Mouse (Mus musculus) limb, embryonic 14.5 days (tissue): ENCODE results near the gene Gm4707. TPM values are rescaled to one million over a fixed set of nuclear protein-coding genes. Genes with fewer than 3 reads are reported as not detected.

Experiments used
- ATAC-seq: fragments of 200-750 bp; cut with Nextera tagmentation; 2 replicates; pipeline ENCODE4 v1.8.0; 2017; ENCODE audit warnings: low read depth, moderate number of reproducible peaks, moderate TSS enrichment; ENCODE audit not compliant: low FRiP score
- DNase-seq: peaks from one replicate; pipeline ENCODE4 v3.0.0-alpha.2; 2015; ENCODE audit warnings: low spot score
- H3K27ac ChIP-seq: fragments of 300-500 bp; sonication (generic); replicated peaks from 2 replicates; pipeline ENCODE4 v1.5.1; 2014; ENCODE audit warnings: low read depth, mild to moderate bottlenecking, low read length, moderate library complexity, mixed read lengths
- H3K27me3 ChIP-seq: fragments of 300-500 bp; sonication (generic); 2 replicates; pipeline ENCODE4 v1.6.1; 2014; ENCODE audit warnings: low read length, mixed read lengths; ENCODE audit not compliant: control insufficient read depth, insufficient read depth
- H3K36me3 ChIP-seq: fragments of 300-500 bp; sonication (generic); 2 replicates; pipeline ENCODE4 v1.6.1; 2014; ENCODE audit warnings: mild to moderate bottlenecking, low read length, moderate library complexity, mixed read lengths; ENCODE audit not compliant: control insufficient read depth, insufficient read depth
- H3K4me1 ChIP-seq: fragments of 300-500 bp; sonication (generic); 2 replicates; pipeline ENCODE4 v1.6.1; 2014; ENCODE audit warnings: antibody characterized with exemption, low read length, mixed read lengths; ENCODE audit not compliant: control insufficient read depth, insufficient read depth
- H3K4me2 ChIP-seq: fragments of 300-500 bp; sonication (generic); replicated peaks from 2 replicates; pipeline ENCODE4 v1.6.1; 2014; ENCODE audit warnings: low read depth, mild to moderate bottlenecking, low read length, moderate library complexity; ENCODE audit not compliant: severe bottlenecking
- H3K4me3 ChIP-seq: fragments of 300-500 bp; sonication (generic); replicated peaks from 2 replicates; pipeline ENCODE4 v1.5.1; 2014; ENCODE audit warnings: low read length
- H3K9ac ChIP-seq: fragments of 300-500 bp; sonication (generic); 2 replicates; pipeline ENCODE4 v1.6.1; 2014; ENCODE audit warnings: mild to moderate bottlenecking, low read depth, low read length, moderate library complexity; ENCODE audit not compliant: severe bottlenecking
- H3K9me3 ChIP-seq: fragments of 300-500 bp; sonication (generic); 2 replicates; pipeline ENCODE4 v1.6.1; 2016; ENCODE audit warnings: low read length; ENCODE audit not compliant: control insufficient read depth
- POLR2A ChIP-seq: fragments of 200-500 bp; IDR thresholded peaks from 2 replicates; pipeline ENCODE4 v1.8.0; 2012; ENCODE audit warnings: inconsistent platforms, mild to moderate bottlenecking, moderate library complexity, borderline replicate concordance; ENCODE audit not compliant: insufficient read depth, insufficient read length; ENCODE audit errors: extremely low read depth
- WGBS: fragments of 180-500 bp; shearing (Covaris S2); extraction: QIAGEN DNeasy Blood & Tissue Kit; methylation state at CpG from one replicate; pipeline ENCODE4 v1.1.7; 2014; 5-methylcytosine and 5-hydroxymethylcytosine counted together
- polyA plus RNA-seq, 2 experiments: library from polyadenylated mRNA; depleted of rRNA in 1 of 2; stranded (reverse) in 1 of 2; unstranded in 1 of 2; fragments of >200 nt; fragmentation: Nextera tagmentation in 1 of 2; extraction: Ambion mirVana in 1 of 2; gene quantifications; 2 replicates each; pipeline versions ENCODE4 v1.2.1 to v1.2.3; 2012 to 2014

Gm4707 gene
- polyA plus RNA-seq, 2 experiments: 1.1 to 2.0 TPM

DNA sequence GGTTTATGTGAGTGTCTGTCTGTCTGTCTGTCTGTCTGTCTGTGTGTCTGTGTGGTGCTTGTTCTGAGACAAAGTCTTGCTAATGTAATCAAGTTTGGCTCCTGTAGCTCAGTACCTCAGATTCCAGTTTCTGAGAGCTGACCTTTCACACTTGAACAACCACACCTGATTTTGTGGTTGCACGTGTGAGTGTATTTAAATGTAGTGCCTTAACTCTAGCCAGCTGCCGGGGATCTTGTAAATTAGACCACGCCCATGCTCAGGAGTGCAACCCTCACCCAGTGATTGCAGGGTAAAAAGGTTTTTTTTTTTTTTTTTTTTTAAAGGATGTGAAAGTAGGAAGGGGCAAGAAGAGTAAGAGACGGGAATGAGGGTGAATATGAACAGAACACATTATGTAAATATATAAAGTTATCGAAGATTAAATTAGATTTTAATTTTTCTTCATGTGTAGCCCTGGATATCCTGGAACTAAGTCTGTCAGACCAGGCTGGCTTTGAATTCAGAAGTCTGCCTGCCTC lies 19.7 kb upstream of the Gm4707 start:
- Histone ChIP-seq H3K9ac (no peak overlapping the region), H3K27ac (no peak overlapping the region), H3K4me1 (0 out of 2 replicates have a peak, but pooled peaks cover 6% of the 10 kb centered on the region), H3K36me3 (no peaks in the 10 kb centered on the region), H3K4me3 (no peak overlapping the region), H3K9me3 (no peaks in the 10 kb centered on the region), H3K4me2 (no peak overlapping the region), H3K27me3 (no peaks in the 10 kb centered on the region)
- DNase-seq: no peak
- no peak for ATAC-seq
- 34% methylated on average over 5 of the region's 5 CpGs for WGBS
- no peak for TF ChIP-seq POLR2A

DNA sequence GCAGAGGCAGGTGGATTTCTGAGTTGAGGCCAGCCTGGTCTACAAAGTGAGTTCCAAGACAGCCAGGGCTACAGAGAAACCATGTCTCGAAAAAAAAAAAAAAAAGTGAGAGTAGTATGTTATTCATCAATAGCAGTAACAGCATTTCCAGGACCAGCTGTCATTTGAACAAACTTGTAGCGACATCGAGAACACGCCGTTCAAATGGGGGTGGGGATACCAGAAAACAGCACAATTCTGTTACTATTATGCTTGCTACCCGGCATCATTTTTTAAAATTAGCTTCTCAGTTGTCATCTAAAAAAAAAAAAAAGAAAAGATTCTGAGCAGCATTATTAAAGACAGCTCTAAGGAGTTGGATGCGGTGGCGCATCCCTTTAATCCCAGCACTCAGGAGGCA lies 17.8 kb upstream of the Gm4707 start:
- H3K27ac ChIP-seq: no peak overlapping the region
- ATAC-seq: no peak

DNA sequence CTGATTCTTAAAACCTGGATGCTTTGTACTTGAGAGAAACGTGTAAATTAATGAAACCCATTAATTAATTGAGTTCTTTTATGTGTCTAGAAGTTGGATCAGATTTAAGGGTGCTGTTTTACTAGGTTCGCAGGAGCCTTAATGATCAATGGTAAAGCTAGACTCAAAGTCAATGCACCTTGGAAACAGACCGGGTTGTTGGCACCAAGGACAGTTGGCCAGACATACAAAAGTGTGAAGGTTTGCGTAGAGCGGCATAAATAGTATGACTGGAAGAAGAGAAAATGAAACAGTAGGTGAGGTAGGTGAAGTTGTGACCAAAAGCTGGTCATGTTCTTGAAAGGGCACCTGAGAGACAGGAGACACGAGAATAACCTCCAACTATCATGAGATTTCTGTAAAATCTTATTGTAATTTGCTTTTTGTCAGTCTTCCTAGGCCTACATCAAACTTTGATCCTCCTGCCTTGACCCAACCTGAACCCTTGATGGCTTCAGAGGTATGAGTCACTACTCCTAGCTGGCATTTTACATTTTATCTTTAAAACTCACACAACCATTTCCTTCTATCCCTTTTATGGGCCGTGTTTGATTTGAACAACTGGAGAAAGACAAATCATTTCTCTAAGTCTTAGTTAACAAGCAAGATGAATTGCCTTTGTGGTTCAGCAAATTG lies 16.8 kb upstream of the Gm4707 start:
- Histone ChIP-seq H3K9ac (peak overlapping the region; percentile 95; the same call in 1 of the 2 replicates), H3K27ac (peak overlapping the region; percentile 99), H3K9me3 (no peaks in the 10 kb centered on the region), H3K4me1 (peaks cover 10% of the 10 kb centered on the region), H3K27me3 (no peaks in the 10 kb centered on the region), H3K4me3 (peak overlapping the region; percentile 89), H3K4me2 (peak overlapping the region; percentile 87), H3K36me3 (no peaks in the 10 kb centered on the region)
- ATAC-seq (no peak), DNase-seq (no peak)
- TF ChIP-seq POLR2A: no peak
- 63% methylated on average over 7 of the region's 7 CpGs for WGBS

More for the DNA sequence above, 17.8 kb upstream of the Gm4707 start:
- DNase-seq: no peak
- Histone ChIP-seq H3K9me3 (no peaks in the 10 kb centered on the region), H3K4me1 (peaks cover 10% of the 10 kb centered on the region), H3K27me3 (no peaks in the 10 kb centered on the region), H3K36me3 (no peaks in the 10 kb centered on the region), H3K9ac (no peak overlapping the region), H3K4me2 (no peak overlapping the region), H3K4me3 (no peak overlapping the region)
- TF ChIP-seq POLR2A: no peak
- WGBS: 92% methylated on average over 8 of the region's 8 CpGs

DNA sequence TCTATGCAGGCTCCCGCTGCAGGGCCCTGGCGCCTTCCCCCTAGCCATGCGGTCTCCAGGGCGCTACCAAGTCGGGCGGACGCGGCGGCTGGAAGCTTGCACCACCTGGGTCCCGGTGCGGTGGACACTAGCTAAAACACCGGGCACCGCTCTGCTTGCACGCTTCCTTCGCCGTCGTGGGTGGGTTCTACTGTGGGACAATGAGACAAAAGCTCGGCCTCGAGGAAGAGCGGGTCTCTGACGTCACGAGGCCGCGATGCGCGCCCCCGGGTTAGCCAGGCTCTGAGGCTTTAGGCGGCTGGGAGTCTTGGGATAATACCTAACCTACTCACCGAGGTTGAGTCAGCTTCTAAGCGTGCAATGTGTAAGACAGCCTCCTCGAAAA lies 16.0 kb upstream of the Gm4707 start:
- H3K4me2 ChIP-seq: peak overlapping the region; percentile 87
- peak; percentile 82 for ATAC-seq
- no peaks in the 10 kb centered on the region for H3K27me3 ChIP-seq
- TF ChIP-seq POLR2A: peak; percentile 63; the same call in 1 of the 2 replicates
- peak overlapping the region; percentile 95 for H3K9ac ChIP-seq
- WGBS: 0% methylated on average over 27 of the region's 31 CpGs
- H3K27ac ChIP-seq: peak overlapping the region; percentile 99
- no peaks in the 10 kb centered on the region for H3K9me3 ChIP-seq
- H3K36me3 ChIP-seq: no peaks in the 10 kb centered on the region
- peaks cover 10% of the 10 kb centered on the region for H3K4me1 ChIP-seq
- DNase-seq: peak; percentile 80
- H3K4me3 ChIP-seq: peak overlapping the region; percentile 89

DNA sequence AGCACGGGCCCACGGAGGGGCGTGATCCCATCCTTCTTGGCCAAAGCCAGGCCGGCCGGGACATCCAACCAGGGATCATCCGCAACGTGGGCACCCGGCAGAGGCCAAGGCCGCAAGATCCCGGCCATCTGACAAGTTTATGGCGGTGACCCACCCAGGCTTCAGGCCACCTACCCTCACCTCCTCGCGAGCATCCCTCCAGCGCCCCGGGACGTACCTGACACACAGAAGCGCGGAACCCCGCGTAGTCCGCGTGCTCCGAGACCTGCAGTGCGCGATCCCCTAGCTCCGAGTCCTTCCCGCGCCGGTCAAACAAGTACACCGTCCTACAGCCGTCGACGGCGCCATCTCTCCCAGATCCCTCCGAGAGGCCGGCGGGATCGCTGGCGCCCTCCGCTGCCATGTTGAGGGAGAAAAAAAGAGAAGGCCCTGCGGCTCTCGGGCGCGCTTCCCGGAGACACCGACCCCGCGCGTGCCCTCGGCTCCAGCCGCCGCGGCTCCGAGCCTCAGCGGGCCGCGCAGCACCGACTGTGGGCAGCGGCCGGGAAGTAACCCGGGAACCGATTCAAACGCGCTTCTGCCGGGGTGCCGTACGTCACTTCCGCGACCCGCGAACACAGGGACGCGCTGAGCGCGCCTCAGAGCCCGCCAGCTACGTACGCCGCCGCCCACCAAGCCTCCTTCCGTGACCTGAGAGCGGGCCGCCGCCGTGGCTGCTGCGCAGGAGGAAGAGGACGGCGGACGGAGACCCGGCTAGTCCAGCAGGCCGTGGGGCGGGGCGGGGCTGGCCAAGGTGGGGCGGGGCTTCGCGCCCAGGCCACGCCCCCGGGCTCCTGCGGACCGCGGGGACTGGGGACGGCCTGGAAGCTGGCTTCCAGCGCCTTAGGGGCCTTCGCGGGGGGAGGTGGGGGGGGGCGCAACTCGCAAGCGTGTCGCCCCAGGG lies 15.3 kb upstream of the Gm4707 start, which contains the start of gene Smchd1:
Gene Smchd1, minus strand, starts transcription at position 582 of the 943 bp plus-strand sequence.
- under 1% methylated on average over 78 of the region's 109 CpGs for WGBS
- Histone ChIP-seq H3K27ac (peak within 1 kb of the TSS; percentile 99), H3K4me2 (peak within 1 kb of the TSS; percentile 87), H3K27me3 (no peaks in the 10 kb centered on the region), H3K4me3 (peak within 1 kb of the TSS; percentile 89), H3K4me1 (peaks cover 10% of the 10 kb centered on the region), H3K9ac (peak within 1 kb of the TSS; percentile 95), H3K9me3 (no peaks in the 10 kb centered on the region), H3K36me3 (no peaks in the 10 kb centered on the region)
- ATAC-seq (peak; percentile 93), DNase-seq (peak; percentile 90)
- TF ChIP-seq POLR2A: no peak
